In genomic region chr12:34888694-34889093, GRCm38 (mm10) we compare ENCODE assay signal across 15 mouse cellular contexts.
"Had no signal": no experiment of that assay in that cellular context is flagged by ENCODE, and none has a peak within 500 bp of the region (broad histone marks: within the 10 kb centered on the region; RNA-seq: fewer than 3 reads in every experiment).

No protein-coding gene starts in this region.

- DNase-seq: retina, postnatal 1 day; right cerebral cortex, adult 18-20 months; right cerebral cortex, postnatal 14 days; right cerebral cortex, postnatal 25 days; right cerebral cortex, postnatal 4 days; spleen, adult 18-20 months; thymus, adult 18-20 months; thymus, adult 2 months; thymus, postnatal 14 days; thymus, postnatal 25 days; thymus, postnatal 36 days; thymus, postnatal 4 days had no signal

- H3K4me1 ChIP-seq: neural tube, embryonic 15.5 days; stomach, embryonic 15.5 days had no signal

- H3K27me3 ChIP-seq: neural tube, embryonic 15.5 days; stomach, embryonic 15.5 days had no signal

- H3K27ac ChIP-seq: neural tube, embryonic 15.5 days; stomach, embryonic 15.5 days; stomach, postnatal 0 days had no signal

- H3K4me3 ChIP-seq: neural tube, embryonic 15.5 days; stomach, embryonic 15.5 days had no signal

- H3K4me2 ChIP-seq: neural tube, embryonic 15.5 days; stomach, embryonic 15.5 days had no signal

- H3K36me3 ChIP-seq: neural tube, embryonic 15.5 days; stomach, embryonic 15.5 days had no signal

- H3K9ac ChIP-seq: neural tube, embryonic 15.5 days; stomach, embryonic 15.5 days had no signal

- H3K9me3 ChIP-seq: neural tube, embryonic 15.5 days; stomach, embryonic 15.5 days had no signal
